Comparison of ENCODE assay signal across 9 mouse cellular contexts in genomic region chr3:89861070-89861469, GRCm38 (mm10). TPM values are rescaled to one million over a fixed set of nuclear protein-coding genes. Genes with fewer than 3 reads are reported as not detected.
DNase-seq lines count a peak whose midpoint lies in the region; ATAC-seq lines count a peak whose summit lies in the region.
"Had no signal": no experiment of that assay in that cellular context is flagged by ENCODE, and none has a peak within 500 bp of the region (broad histone marks: within the 10 kb centered on the region; RNA-seq: fewer than 3 reads in every experiment).

No protein-coding gene starts in this region.

- peak overlapping the region; percentile 3; the same call in 1 of the 2 replicates for H3K4me2 ChIP-seq in forebrain, embryonic 14.5 days (ENCODE audit: low read length)
- no peak overlapping the region for H3K4me2 ChIP-seq in hindbrain, embryonic 11.5 days (replicated peaks; ENCODE audit: low read depth, low read length)
- H3K4me2 ChIP-seq in midbrain, embryonic 16.5 days (ENCODE audit: low read length), result no peak overlapping the region
- H3K4me2 ChIP-seq: embryonic facial prominence, embryonic 13.5 days had no signal

- H3K4me3 ChIP-seq in forebrain, embryonic 14.5 days (ENCODE audit: low read depth, low read length), result no peak overlapping the region
- H3K4me3 ChIP-seq in hindbrain, embryonic 11.5 days (ENCODE audit: low read depth, low read length), result no peak overlapping the region
- no peak overlapping the region for H3K4me3 ChIP-seq in midbrain, embryonic 16.5 days (ENCODE audit: low read depth, low read length)
- H3K4me3 ChIP-seq: embryonic facial prominence, embryonic 13.5 days had no signal

- H3K9ac ChIP-seq in forebrain, embryonic 14.5 days (ENCODE audit: low read length), result 0 out of 2 replicates have a peak overlapping the region, but pooled peaks have one; percentile 25
- H3K9ac ChIP-seq in hindbrain, embryonic 11.5 days (ENCODE audit: low read depth, low read length), result 0 out of 2 replicates have a peak overlapping the region, but pooled peaks have one; percentile 11
- peak overlapping the region; percentile 41 for H3K9ac ChIP-seq in midbrain, embryonic 16.5 days (ENCODE audit: low read depth, low read length)
- H3K9ac ChIP-seq: embryonic facial prominence, embryonic 13.5 days had no signal

- under 1% methylated on average over 4 of the region's 4 CpGs for WGBS in forebrain, embryonic 14.5 days
- WGBS in hindbrain, embryonic 11.5 days, result 25% methylated on average over 4 of the region's 4 CpGs
- 14% methylated on average over 4 of the region's 4 CpGs for WGBS in midbrain, embryonic 16.5 days

- peak; percentile 40 for DNase-seq in CD4-positive helper T cell, adult 2 months (ENCODE audit: low read depth, low spot score)
- DNase-seq in R1 (ENCODE audit: low read depth, low spot score), result peak; percentile 62
- peak; percentile 82 for DNase-seq in forebrain, embryonic 14.5 days (ENCODE audit: low spot score)
- peak; percentile 36 for DNase-seq in hindbrain, embryonic 11.5 days (ENCODE audit: low spot score)
- peak; percentile 29 to 76 for DNase-seq in left cerebral cortex, postnatal 10 days (ENCODE audit: extremely low spot score in 1 of 2, low spot score in 2 of 2)
- DNase-seq in testis, postnatal 14 days (ENCODE audit: low spot score), result peak; percentile 55

- peaks cover 14% of the 10 kb centered on the region; the same call in 1 of the 2 replicates for H3K4me1 ChIP-seq in forebrain, embryonic 14.5 days (ENCODE audit: control insufficient read depth, insufficient read depth, low read length)
- peaks cover 3% of the 10 kb centered on the region for H3K4me1 ChIP-seq in hindbrain, embryonic 11.5 days (replicated peaks; ENCODE audit: control insufficient read depth, insufficient read depth, low read length)
- H3K4me1 ChIP-seq in midbrain, embryonic 16.5 days (ENCODE audit: control insufficient read depth, insufficient read depth, low read length), result peaks cover 3% of the 10 kb centered on the region; the same call in 1 of the 2 replicates

- no peaks in the 10 kb centered on the region for H3K27me3 ChIP-seq in forebrain, embryonic 14.5 days (replicated peaks; ENCODE audit: control insufficient read depth, insufficient read depth, low read length)
- no peaks in the 10 kb centered on the region for H3K27me3 ChIP-seq in hindbrain, embryonic 11.5 days (ENCODE audit: control insufficient read depth, insufficient read depth, low read length)
- no peaks in the 10 kb centered on the region for H3K27me3 ChIP-seq in midbrain, embryonic 16.5 days (ENCODE audit: control insufficient read depth, insufficient read depth, low read depth, low read length)

- H3K9me3 ChIP-seq in forebrain, embryonic 14.5 days (replicated peaks; ENCODE audit: control insufficient read depth, low read length), result no peaks in the 10 kb centered on the region
- no peaks in the 10 kb centered on the region for H3K9me3 ChIP-seq in hindbrain, embryonic 11.5 days (ENCODE audit: control insufficient read depth, low read length)
- no peaks in the 10 kb centered on the region for H3K9me3 ChIP-seq in midbrain, embryonic 16.5 days (replicated peaks; ENCODE audit: control insufficient read depth, low read length, poor library complexity, severe bottlenecking)
- H3K9me3 ChIP-seq: embryonic facial prominence, embryonic 13.5 days had no signal

- ATAC-seq in forebrain, embryonic 14.5 days, result peak; percentile 91
- ATAC-seq in hindbrain, embryonic 11.5 days (ENCODE audit: low FRiP score), result no peak
- no peak for ATAC-seq in midbrain, embryonic 16.5 days
- no peak for ATAC-seq in erythroblast, adult 5-6 weeks (replicated peaks; ENCODE audit: low FRiP score, poor library complexity, severe bottlenecking)

- H3K27ac ChIP-seq in forebrain, embryonic 14.5 days (ENCODE audit: low read depth, low read length), result peak overlapping the region; percentile 84
- no peak overlapping the region for H3K27ac ChIP-seq in hindbrain, embryonic 11.5 days (ENCODE audit: low read depth, low read length)
- no peak overlapping the region for H3K27ac ChIP-seq in midbrain, embryonic 16.5 days (ENCODE audit: low read length)
- H3K27ac ChIP-seq: embryonic facial prominence, embryonic 13.5 days had no signal

- intact Hi-C loops in left cerebral cortex, postnatal 10 days (cut with DNase I), result no loop called here

- no peaks in the 10 kb centered on the region for H3K36me3 ChIP-seq in forebrain, embryonic 14.5 days (ENCODE audit: control insufficient read depth, insufficient read depth, low read length)
- H3K36me3 ChIP-seq in hindbrain, embryonic 11.5 days (ENCODE audit: control insufficient read depth, insufficient read depth, low read length), result no peaks in the 10 kb centered on the region
- no peaks in the 10 kb centered on the region for H3K36me3 ChIP-seq in midbrain, embryonic 16.5 days (ENCODE audit: control insufficient read depth, insufficient read depth, low read length)
- H3K36me3 ChIP-seq: embryonic facial prominence, embryonic 13.5 days had no signal

RNA-seq across cellular contexts. Expression of gene She, which starts 29.9 kb away (rescaled TPM):
- polyA plus RNA-seq in forebrain, embryonic 14.5 days (2014; fragmentation: Nextera tagmentation; extraction: Ambion mirVana), result 0.93 and 0.95 TPM in 2 replicates
- 2.2 TPM in 2 replicates for polyA plus RNA-seq in hindbrain, embryonic 11.5 days (2014; fragmentation: Nextera tagmentation; extraction: Ambion mirVana)
- 1 to 10 TPM; 3.1 to 3.3 TPM for total RNA-seq in left cerebral cortex, postnatal 10 days (2021)
- 1.3 and 1.4 TPM in 2 replicates for polyA plus RNA-seq in midbrain, embryonic 16.5 days (2015; fragmentation: Nextera tagmentation; extraction: Ambion mirVana)
- not detected in 2 replicates for total RNA-seq in erythroblast, adult 5-6 weeks (2015; ENCODE audit: low replicate concordance)
- 0.14 TPM in 1 of 2 replicates, not detected in the other for total RNA-seq in erythroblast, adult 5-6 weeks (2017; ENCODE audit: low replicate concordance)

RNA-seq across cellular contexts. Expression of gene Il6ra, which starts 51.9 kb away (rescaled TPM):
- polyA plus RNA-seq in forebrain, embryonic 14.5 days (2014; fragmentation: Nextera tagmentation; extraction: Ambion mirVana), result 0.37 and 0.47 TPM in 2 replicates
- polyA plus RNA-seq in hindbrain, embryonic 11.5 days (2014; fragmentation: Nextera tagmentation; extraction: Ambion mirVana), result 0.18 and 0.22 TPM in 2 replicates
- 1 to 10 TPM; 4.1 to 4.4 TPM for total RNA-seq in left cerebral cortex, postnatal 10 days (2021)
- 0.75 and 0.78 TPM in 2 replicates for polyA plus RNA-seq in midbrain, embryonic 16.5 days (2015; fragmentation: Nextera tagmentation; extraction: Ambion mirVana)
- 9.4 and 10.0 TPM in 2 replicates for total RNA-seq in erythroblast, adult 5-6 weeks (2015; ENCODE audit: low replicate concordance)
- total RNA-seq in erythroblast, adult 5-6 weeks (2017; ENCODE audit: low replicate concordance), result 3.0 and 3.1 TPM in 2 replicates
